Mouse (Mus musculus): ENCODE data around the gene Tmem222.

DNA sequence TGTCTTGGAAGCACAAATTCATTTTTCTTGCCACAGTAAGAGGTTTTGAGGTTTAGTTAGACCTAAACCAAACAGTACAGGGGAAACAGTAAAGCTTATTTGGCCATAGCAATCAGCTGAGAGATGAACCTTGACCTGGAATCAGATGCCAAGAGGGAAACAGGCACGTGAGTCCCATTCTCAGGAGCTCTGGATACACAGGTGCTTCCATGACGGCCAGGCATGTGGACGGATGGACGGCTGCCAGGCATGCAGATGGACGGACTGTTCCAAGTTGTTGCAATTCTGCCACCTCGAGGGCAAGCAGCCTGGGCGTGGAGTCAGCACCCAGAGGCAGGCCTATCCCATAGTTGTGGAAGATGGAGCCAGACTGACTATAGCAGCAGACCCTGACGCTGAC lies 37.3 kb upstream of the Tmem222 start:
- TF ChIP-seq MYOD1 (IDR thresholded peaks at IDR 0.05; ENCODE audit: control insufficient read depth, insufficient read length, low read depth): no peak
- no peak for TF ChIP-seq CEBPB (IDR thresholded peaks at IDR 0.05; ENCODE audit: low read depth)
- TF ChIP-seq CTCF (IDR thresholded peaks at IDR 0.05; ENCODE audit: control insufficient read depth, insufficient read depth, insufficient read length): no peak
- no peak for TF ChIP-seq USF1 (IDR thresholded peaks at IDR 0.05; ENCODE audit: low read depth)
